Mouse (Mus musculus) heart, embryonic 15.5 days (tissue): ENCODE measurements around the gene Gnmt. TPM values are rescaled to one million over a fixed set of nuclear protein-coding genes. Genes with fewer than 3 reads are reported as not detected.
A peak's percentile ranks its signal among the peaks of the same experiment; 100 is the strongest.

Source experiments
- ATAC-seq: fragments of 200-750 bp; cut with Nextera tagmentation; replicated peaks from 2 replicates; pipeline ENCODE4 v1.8.0; 2017; ENCODE audit warnings: low read depth, moderate TSS enrichment; ENCODE audit not compliant: insufficient number of reproducible peaks, insufficient read depth, low FRiP score
- H3K27ac ChIP-seq: fragments of 300-500 bp; sonication (generic); 2 replicates; pipeline ENCODE4 v1.5.1; 2015; ENCODE audit warnings: mild to moderate bottlenecking, inconsistent platforms
- H3K27me3 ChIP-seq: fragments of 300-500 bp; sonication (generic); 2 replicates; pipeline ENCODE4 v1.6.1; 2015; ENCODE audit warnings: inconsistent platforms
- H3K36me3 ChIP-seq: fragments of 300-500 bp; sonication (generic); 2 replicates; pipeline ENCODE4 v1.6.1; 2015; ENCODE audit warnings: mild to moderate bottlenecking, inconsistent platforms
- H3K4me1 ChIP-seq: fragments of 300-500 bp; sonication (generic); replicated peaks from 2 replicates; pipeline ENCODE4 v1.6.1; 2015; ENCODE audit warnings: inconsistent platforms
- H3K4me2 ChIP-seq: fragments of 300-500 bp; sonication (generic); 2 replicates; pipeline ENCODE4 v1.6.1; 2015; ENCODE audit warnings: inconsistent platforms, mild to moderate bottlenecking, moderate library complexity
- H3K4me3 ChIP-seq: fragments of 300-500 bp; sonication (generic); 2 replicates; pipeline ENCODE4 v1.5.1; 2015; ENCODE audit warnings: mild to moderate bottlenecking, inconsistent platforms
- H3K9ac ChIP-seq: fragments of 300-500 bp; sonication (generic); 2 replicates; pipeline ENCODE4 v1.6.1; 2015; ENCODE audit warnings: mild to moderate bottlenecking, inconsistent platforms
- H3K9me3 ChIP-seq: fragments of 300-500 bp; sonication (generic); replicated peaks from 2 replicates; pipeline ENCODE4 v1.6.1; 2016; ENCODE audit warnings: inconsistent platforms
- WGBS: fragments of 180-500 bp; shearing (Covaris S2); methylation state at CpG from one replicate; pipeline ENCODE4 v1.1.7; 2015; ENCODE audit warnings: mixed read lengths; 5-methylcytosine and 5-hydroxymethylcytosine counted together
- polyA plus RNA-seq: library from polyadenylated mRNA; unstranded; fragments of >200 nt; fragmentation: Nextera tagmentation; extraction: Ambion mirVana; gene quantifications from 2 replicates; pipeline ENCODE4 v1.2.1, GENCODE M21; 2015

Gnmt gene
- polyA plus RNA-seq, 1 experiment from 2014 or later, result 1.2 TPM

- no peaks in the 10 kb centered on the region for H3K9me3 ChIP-seq
- H3K4me1 ChIP-seq, result peaks cover 30% of the 10 kb centered on the region
- WGBS, result 91% methylated on average over 12 of the region's 12 CpGs
- no peak for ATAC-seq
- 0 out of 2 replicates have a peak overlapping the region, but pooled peaks have one; percentile 25 for H3K9ac ChIP-seq
- H3K4me2 ChIP-seq, result no peak overlapping the region
- H3K4me3 ChIP-seq, result no peak overlapping the region
- no peaks in the 10 kb centered on the region for H3K27me3 ChIP-seq
- H3K27ac ChIP-seq, result no peak overlapping the region
- peaks cover 7% of the 10 kb centered on the region; the same call in 1 of the 2 replicates for H3K36me3 ChIP-seq
Measured at GRCm38 (mm10) chr17:46702100-46702499, 26.9 kb downstream of the Gnmt start.

- no peaks in the 10 kb centered on the region for H3K9me3 ChIP-seq
- H3K27ac ChIP-seq, result no peak overlapping the region
- H3K27me3 ChIP-seq, result no peaks in the 10 kb centered on the region
- ATAC-seq, result no peak
- no peak overlapping the region for H3K9ac ChIP-seq
- H3K4me1 ChIP-seq, result peaks cover 30% of the 10 kb centered on the region
- WGBS, result 79% methylated on average over 12 of the region's 12 CpGs
- no peak overlapping the region for H3K4me2 ChIP-seq
- H3K4me3 ChIP-seq, result no peak overlapping the region
- H3K36me3 ChIP-seq, result peaks cover 7% of the 10 kb centered on the region; the same call in 1 of the 2 replicates
Measured at GRCm38 (mm10) chr17:46701489-46701888, 27.5 kb downstream of the Gnmt start.

- Histone ChIP-seq H3K9me3 (no peaks in the 10 kb centered on the region), H3K4me1 (peaks cover 24% of the 10 kb centered on the region), H3K9ac (no peak overlapping the region), H3K4me3 (no peak overlapping the region), H3K27me3 (no peaks in the 10 kb centered on the region), H3K27ac (no peak overlapping the region), H3K4me2 (no peak overlapping the region), H3K36me3 (peaks cover 7% of the 10 kb centered on the region; the same call in 1 of the 2 replicates)
- 78% methylated on average over 3 of the region's 3 CpGs for WGBS
- ATAC-seq, result no peak
Measured at GRCm38 (mm10) chr17:46699912-46700311, 29.1 kb downstream of the Gnmt start.

- Histone ChIP-seq H3K9ac (no peak overlapping the region), H3K4me2 (no peak overlapping the region), H3K9me3 (no peaks in the 10 kb centered on the region), H3K27me3 (no peaks in the 10 kb centered on the region), H3K4me3 (no peak overlapping the region), H3K27ac (no peak overlapping the region), H3K36me3 (peaks cover 7% of the 10 kb centered on the region; the same call in 1 of the 2 replicates), H3K4me1 (peaks cover 24% of the 10 kb centered on the region)
- WGBS, result 86% methylated on average over 5 of the region's 5 CpGs
- no peak for ATAC-seq
Measured at GRCm38 (mm10) chr17:46699245-46699644, 29.7 kb downstream of the Gnmt start.

- 82% methylated on average over 6 of the region's 6 CpGs for WGBS
- Histone ChIP-seq H3K4me3 (no peak overlapping the region), H3K27ac (no peak overlapping the region), H3K9ac (no peak overlapping the region), H3K36me3 (peaks cover 7% of the 10 kb centered on the region; the same call in 1 of the 2 replicates), H3K4me1 (peaks cover 18% of the 10 kb centered on the region), H3K4me2 (no peak overlapping the region), H3K9me3 (no peaks in the 10 kb centered on the region), H3K27me3 (no peaks in the 10 kb centered on the region)
- no peak for ATAC-seq
Measured at GRCm38 (mm10) chr17:46698515-46698914, 30.5 kb downstream of the Gnmt start.

- ATAC-seq, result no peak
- no peak overlapping the region for H3K4me2 ChIP-seq
- H3K27ac ChIP-seq, result no peak overlapping the region
- H3K4me3 ChIP-seq, result no peak overlapping the region
- 78% methylated on average over 1 of the region's 1 CpGs for WGBS
- H3K36me3 ChIP-seq, result peaks cover 13% of the 10 kb centered on the region
- H3K9ac ChIP-seq, result no peak overlapping the region
- H3K4me1 ChIP-seq, result no peaks in the 10 kb centered on the region
- no peaks in the 10 kb centered on the region for H3K27me3 ChIP-seq
- H3K9me3 ChIP-seq, result no peaks in the 10 kb centered on the region
Measured at GRCm38 (mm10) chr17:46694517-46695063, 34.4 kb downstream of the Gnmt start.

GRCm38 (mm10) chr17:46691390-46691789 is 37.6 kb downstream of the Gnmt start:
- no peak for ATAC-seq
- Histone ChIP-seq H3K4me1 (no peaks in the 10 kb centered on the region), H3K27me3 (no peaks in the 10 kb centered on the region), H3K36me3 (peaks cover 16% of the 10 kb centered on the region), H3K4me2 (no peak overlapping the region), H3K9ac (no peak overlapping the region), H3K27ac (no peak overlapping the region), H3K4me3 (no peak overlapping the region), H3K9me3 (no peaks in the 10 kb centered on the region)
- WGBS, result 87% methylated on average over 2 of the region's 2 CpGs

- H3K4me3 ChIP-seq, result no peak overlapping the region
- H3K4me1 ChIP-seq, result no peaks in the 10 kb centered on the region
- no peak for ATAC-seq
- H3K9ac ChIP-seq, result no peak overlapping the region
- H3K9me3 ChIP-seq, result no peaks in the 10 kb centered on the region
- H3K36me3 ChIP-seq, result peaks cover 23% of the 10 kb centered on the region
- no peak overlapping the region for H3K4me2 ChIP-seq
- no peaks in the 10 kb centered on the region for H3K27me3 ChIP-seq
- no peak overlapping the region for H3K27ac ChIP-seq
- WGBS, result 66% methylated on average over 12 of the region's 12 CpGs
Measured at GRCm38 (mm10) chr17:46690665-46691064, 38.3 kb downstream of the Gnmt start.

GRCm38 (mm10) chr17:46685913-46686312 is 43.1 kb downstream of the Gnmt start:
- Histone ChIP-seq H3K36me3 (peaks cover 45% of the 10 kb centered on the region), H3K27ac (no peak overlapping the region), H3K4me1 (peaks cover 7% of the 10 kb centered on the region), H3K9ac (no peak overlapping the region), H3K27me3 (no peaks in the 10 kb centered on the region), H3K4me3 (no peak overlapping the region), H3K4me2 (no peak overlapping the region), H3K9me3 (no peaks in the 10 kb centered on the region)
- WGBS, result 86% methylated on average over 6 of the region's 6 CpGs
- no peak for ATAC-seq

GRCm38 (mm10) chr17:46682654-46683389 is 46.1 kb downstream of the Gnmt start:
- no peaks in the 10 kb centered on the region for H3K27me3 ChIP-seq
- H3K9ac ChIP-seq, result no peak overlapping the region
- no peak for ATAC-seq
- H3K4me3 ChIP-seq, result no peak overlapping the region
- H3K36me3 ChIP-seq, result peaks cover 45% of the 10 kb centered on the region
- H3K4me2 ChIP-seq, result no peak overlapping the region
- peaks cover 27% of the 10 kb centered on the region for H3K4me1 ChIP-seq
- WGBS, result 85% methylated on average over 16 of the region's 16 CpGs
- no peaks in the 10 kb centered on the region for H3K9me3 ChIP-seq
- no peak overlapping the region for H3K27ac ChIP-seq

- Histone ChIP-seq H3K36me3 (peaks cover 49% of the 10 kb centered on the region), H3K9me3 (no peaks in the 10 kb centered on the region), H3K4me3 (peak overlapping the region; percentile 99), H3K4me2 (peak overlapping the region; percentile 74), H3K27ac (peak overlapping the region; percentile 77), H3K4me1 (peaks cover 30% of the 10 kb centered on the region), H3K9ac (peak overlapping the region; percentile 70), H3K27me3 (no peaks in the 10 kb centered on the region)
- 25% methylated on average over 12 of the region's 12 CpGs for WGBS
- ATAC-seq, result no peak
Measured at GRCm38 (mm10) chr17:46681466-46682118, 47.4 kb downstream of the Gnmt start.
